Mouse (Mus musculus) G1E (cell line): ENCODE data around the gene Acbd6. TPM values are rescaled to one million over a fixed set of nuclear protein-coding genes. Genes with fewer than 3 reads are reported as not detected.

Experiments
- ATAC-seq: 2 replicates; pipeline ENCODE4 v1.8.0; 2016; ENCODE audit warnings: mild to moderate bottlenecking; ENCODE audit not compliant: insufficient number of reproducible peaks, poor library complexity, low FRiP score, severe bottlenecking; ENCODE audit errors: extremely low read depth
- DNase-seq: peaks from one replicate; pipeline ENCODE4 v3.0.0; 2012; ENCODE audit warnings: low spot score
- H3K27me3 ChIP-seq: 2 replicates; pipeline ENCODE4 v1.6.1; 2012; ENCODE audit warnings: mild to moderate bottlenecking, low read length, inconsistent platforms; ENCODE audit not compliant: insufficient read depth
- H3K36me3 ChIP-seq: replicated peaks from 2 replicates; pipeline ENCODE3; 2012; ENCODE audit warnings: mild to moderate bottlenecking, inconsistent platforms
- H3K4me1 ChIP-seq: 2 replicates; pipeline ENCODE4 v1.6.1; 2012; ENCODE audit warnings: low read depth, low read length, inconsistent platforms, mixed read lengths; ENCODE audit not compliant: insufficient read depth
- H3K4me3 ChIP-seq: 2 replicates; pipeline ENCODE4 v1.5.1; 2012; ENCODE audit warnings: low read depth, mild to moderate bottlenecking, inconsistent platforms, low read length, moderate library complexity, mixed read lengths
- H3K9me3 ChIP-seq: replicated peaks from 2 replicates; pipeline ENCODE4 v1.6.1; 2012; ENCODE audit warnings: inconsistent platforms
- CTCF ChIP-seq: IDR thresholded peaks from 2 replicates; pipeline ENCODE4 v1.5.1; 2012; ENCODE audit warnings: low read depth, low read length, inconsistent platforms, mixed read lengths
- GATA1 ChIP-seq: IDR thresholded peaks from 2 replicates; pipeline ENCODE4 v1.6.1; 2012; ENCODE audit warnings: borderline replicate concordance, low read length, inconsistent platforms, mixed read lengths
- GATA2 ChIP-seq: IDR thresholded peaks from 2 replicates; pipeline ENCODE4 v1.6.1; 2012; ENCODE audit warnings: low read depth, low read length, inconsistent platforms, borderline replicate concordance
- POLR2AphosphoS5 ChIP-seq: IDR thresholded peaks from 2 replicates; pipeline ENCODE4 v1.6.1; 2012; ENCODE audit warnings: low read depth, low read length, inconsistent platforms; ENCODE audit not compliant: insufficient replicate concordance
- TAL1 ChIP-seq: conservative IDR thresholded peaks from 2 replicates; pipeline ENCODE4 v1.6.1; 2012; ENCODE audit warnings: low read depth, low read length, inconsistent platforms, mixed read lengths
- polyA plus RNA-seq: library from polyadenylated mRNA; stranded (reverse); fragments of >175 nt; gene quantifications from 2 replicates; pipeline ENCODE4 v1.2.3, GENCODE M21; 2012
- total RNA-seq, 2 experiments: library from RNA; stranded (forward) in 1 of 2; stranded (reverse) in 1 of 2; fragments of 200-1000 nt in 1 of 2; fragments of >200 nt in 1 of 2; fragmentation: Nextera tagmentation in 1 of 2; gene quantifications; 2 replicates each; pipeline ENCODE4 v1.2.3; 2014 to 2017

The Acbd6 gene
- total and polyA plus RNA-seq, 3 experiments, result 47.0 to 445 (median 86.7) TPM

GRCm38 (mm10) chr1:155700886-155701285 lies 143.0 kb downstream of the Acbd6 start:
- Histone ChIP-seq H3K27me3 (peaks cover 36% of the 10 kb centered on the region), H3K4me1 (no peaks in the 10 kb centered on the region), H3K4me3 (no peak overlapping the region), H3K36me3 (no peaks in the 10 kb centered on the region), H3K9me3 (no peaks in the 10 kb centered on the region)
- no peak for DNase-seq
- ATAC-seq, result no peak
- TF ChIP-seq GATA1 (no peak), GATA2 (no peak)

GRCm38 (mm10) chr1:155703191-155703680 lies 145.3 kb downstream of the Acbd6 start:
- Histone ChIP-seq H3K9me3 (no peaks in the 10 kb centered on the region), H3K36me3 (no peaks in the 10 kb centered on the region), H3K4me1 (no peaks in the 10 kb centered on the region), H3K4me3 (no peak overlapping the region), H3K27me3 (peaks cover 39% of the 10 kb centered on the region)
- no peak for TF ChIP-seq CTCF
- no peak for TF ChIP-seq TAL1
- TF ChIP-seq GATA2, result no peak
- no peak for TF ChIP-seq GATA1
- TF ChIP-seq POLR2AphosphoS5, result no peak
- ATAC-seq (no peak), DNase-seq (no peak)

GRCm38 (mm10) chr1:155704182-155704581 lies 146.3 kb downstream of the Acbd6 start:
- peaks cover 37% of the 10 kb centered on the region for H3K27me3 ChIP-seq
- no peak for TF ChIP-seq GATA2
- no peak for TF ChIP-seq POLR2AphosphoS5
- no peak for TF ChIP-seq GATA1
- TF ChIP-seq CTCF, result no peak
- no peak for TF ChIP-seq TAL1
- no peak overlapping the region for H3K4me3 ChIP-seq
- ATAC-seq, result no peak
- no peaks in the 10 kb centered on the region for H3K36me3 ChIP-seq
- no peaks in the 10 kb centered on the region for H3K9me3 ChIP-seq
- no peaks in the 10 kb centered on the region for H3K4me1 ChIP-seq
- no peak for DNase-seq

GRCm38 (mm10) chr1:155713306-155713705 lies 155.4 kb downstream of the Acbd6 start:
- Histone ChIP-seq H3K27me3 (peaks cover 31% of the 10 kb centered on the region), H3K9me3 (no peaks in the 10 kb centered on the region), H3K4me1 (no peaks in the 10 kb centered on the region), H3K4me3 (no peak overlapping the region), H3K36me3 (no peaks in the 10 kb centered on the region)
- DNase-seq, result no peak
- no peak for TF ChIP-seq POLR2AphosphoS5
- TF ChIP-seq GATA2, result no peak
- TF ChIP-seq TAL1, result no peak
- no peak for TF ChIP-seq GATA1
- no peak for TF ChIP-seq CTCF
- no peak for ATAC-seq

GRCm38 (mm10) chr1:155715366-155715765 lies 157.4 kb downstream of the Acbd6 start:
- no peak for TF ChIP-seq GATA2
- TF ChIP-seq POLR2AphosphoS5, result no peak
- H3K36me3 ChIP-seq, result no peaks in the 10 kb centered on the region
- peaks cover 28% of the 10 kb centered on the region; the same call in 1 of the 2 replicates for H3K27me3 ChIP-seq
- H3K9me3 ChIP-seq, result no peaks in the 10 kb centered on the region
- no peak overlapping the region for H3K4me3 ChIP-seq
- no peak for DNase-seq
- no peak for ATAC-seq
- H3K4me1 ChIP-seq, result no peaks in the 10 kb centered on the region

GRCm38 (mm10) chr1:155717301-155717700 lies 159.4 kb downstream of the Acbd6 start:
- no peak for DNase-seq
- H3K9me3 ChIP-seq, result no peaks in the 10 kb centered on the region
- no peaks in the 10 kb centered on the region for H3K4me1 ChIP-seq
- peaks cover 19% of the 10 kb centered on the region; the same call in 1 of the 2 replicates for H3K27me3 ChIP-seq
- no peak for TF ChIP-seq CTCF
- no peak for TF ChIP-seq TAL1
- ATAC-seq, result no peak
- no peaks in the 10 kb centered on the region for H3K36me3 ChIP-seq
- no peak overlapping the region for H3K4me3 ChIP-seq

- no peak for TF ChIP-seq CTCF
- no peak for TF ChIP-seq GATA1
- TF ChIP-seq GATA2, result no peak
- no peak for TF ChIP-seq POLR2AphosphoS5
- TF ChIP-seq TAL1, result no peak
- DNase-seq (no peak), ATAC-seq (no peak)
- H3K4me3 ChIP-seq, result no peak overlapping the region
- H3K9me3 ChIP-seq, result no peaks in the 10 kb centered on the region
- H3K27me3 ChIP-seq, result peaks cover 17% of the 10 kb centered on the region; the same call in 1 of the 2 replicates
- H3K36me3 ChIP-seq, result no peaks in the 10 kb centered on the region
- H3K4me1 ChIP-seq, result no peaks in the 10 kb centered on the region
Observed at GRCm38 (mm10) chr1:155718851-155719250, 160.9 kb downstream of the Acbd6 start.
